Mouse (Mus musculus) limb, embryonic 14.5 days (tissue): ENCODE measurements around the gene Vdr. TPM values are rescaled to one million over a fixed set of nuclear protein-coding genes. Genes with fewer than 3 reads are reported as not detected.

Experiments used
- ATAC-seq: fragments of 200-750 bp; cut with Nextera tagmentation; 2 replicates; pipeline ENCODE4 v1.8.0; 2017; ENCODE audit warnings: low read depth, moderate number of reproducible peaks, moderate TSS enrichment; ENCODE audit not compliant: low FRiP score
- DNase-seq: peaks from one replicate; pipeline ENCODE4 v3.0.0-alpha.2; 2015; ENCODE audit warnings: low spot score
- H3K27ac ChIP-seq: fragments of 300-500 bp; sonication (generic); replicated peaks from 2 replicates; pipeline ENCODE4 v1.5.1; 2014; ENCODE audit warnings: low read depth, mild to moderate bottlenecking, low read length, moderate library complexity, mixed read lengths
- H3K27me3 ChIP-seq: fragments of 300-500 bp; sonication (generic); 2 replicates; pipeline ENCODE4 v1.6.1; 2014; ENCODE audit warnings: low read length, mixed read lengths; ENCODE audit not compliant: control insufficient read depth, insufficient read depth
- H3K36me3 ChIP-seq: fragments of 300-500 bp; sonication (generic); 2 replicates; pipeline ENCODE4 v1.6.1; 2014; ENCODE audit warnings: mild to moderate bottlenecking, low read length, moderate library complexity, mixed read lengths; ENCODE audit not compliant: control insufficient read depth, insufficient read depth
- H3K4me1 ChIP-seq: fragments of 300-500 bp; sonication (generic); 2 replicates; pipeline ENCODE4 v1.6.1; 2014; ENCODE audit warnings: antibody characterized with exemption, low read length, mixed read lengths; ENCODE audit not compliant: control insufficient read depth, insufficient read depth
- H3K4me2 ChIP-seq: fragments of 300-500 bp; sonication (generic); replicated peaks from 2 replicates; pipeline ENCODE4 v1.6.1; 2014; ENCODE audit warnings: low read depth, mild to moderate bottlenecking, low read length, moderate library complexity; ENCODE audit not compliant: severe bottlenecking
- H3K4me3 ChIP-seq: fragments of 300-500 bp; sonication (generic); replicated peaks from 2 replicates; pipeline ENCODE4 v1.5.1; 2014; ENCODE audit warnings: low read length
- H3K9ac ChIP-seq: fragments of 300-500 bp; sonication (generic); 2 replicates; pipeline ENCODE4 v1.6.1; 2014; ENCODE audit warnings: mild to moderate bottlenecking, low read depth, low read length, moderate library complexity; ENCODE audit not compliant: severe bottlenecking
- H3K9me3 ChIP-seq: fragments of 300-500 bp; sonication (generic); 2 replicates; pipeline ENCODE4 v1.6.1; 2016; ENCODE audit warnings: low read length; ENCODE audit not compliant: control insufficient read depth
- POLR2A ChIP-seq: fragments of 200-500 bp; IDR thresholded peaks from 2 replicates; pipeline ENCODE4 v1.8.0; 2012; ENCODE audit warnings: inconsistent platforms, mild to moderate bottlenecking, moderate library complexity, borderline replicate concordance; ENCODE audit not compliant: insufficient read depth, insufficient read length; ENCODE audit errors: extremely low read depth
- WGBS: fragments of 180-500 bp; shearing (Covaris S2); extraction: QIAGEN DNeasy Blood & Tissue Kit; methylation state at CpG from one replicate; pipeline ENCODE4 v1.1.7; 2014; 5-methylcytosine and 5-hydroxymethylcytosine counted together
- polyA plus RNA-seq, 2 experiments: library from polyadenylated mRNA; depleted of rRNA in 1 of 2; stranded (reverse) in 1 of 2; unstranded in 1 of 2; fragments of >200 nt; fragmentation: Nextera tagmentation in 1 of 2; extraction: Ambion mirVana in 1 of 2; gene quantifications; 2 replicates each; pipeline versions ENCODE4 v1.2.1 to v1.2.3; 2012 to 2014

Gene Vdr
- polyA plus RNA-seq, 2 experiments = 2.0 to 3.4 TPM

- Histone ChIP-seq H3K4me3 (no peak overlapping the region), H3K9ac (no peak overlapping the region), H3K27ac (no peak overlapping the region), H3K36me3 (no peaks in the 10 kb centered on the region), H3K4me2 (no peak overlapping the region), H3K9me3 (no peaks in the 10 kb centered on the region), H3K4me1 (no peaks in the 10 kb centered on the region), H3K27me3 (no peaks in the 10 kb centered on the region)
- ATAC-seq = no peak
- TF ChIP-seq POLR2A = no peak
- 79% methylated on average over 10 of the region's 10 CpGs for WGBS
- no peak for DNase-seq
Measured at GRCm38 (mm10) chr15:97887541-97888016, 22.9 kb downstream of the Vdr start.

- H3K27ac ChIP-seq = no peak overlapping the region
Measured at GRCm38 (mm10) chr15:97881423-97881822, 29.0 kb downstream of the Vdr start.

GRCm38 (mm10) chr15:97880441-97880840, 30.0 kb downstream of the Vdr start:
- Histone ChIP-seq H3K4me1 (peaks cover 6% of the 10 kb centered on the region; the same call in 1 of the 2 replicates), H3K36me3 (no peaks in the 10 kb centered on the region), H3K27ac (no peak overlapping the region), H3K9me3 (no peaks in the 10 kb centered on the region), H3K9ac (no peak overlapping the region), H3K4me3 (no peak overlapping the region), H3K4me2 (no peak overlapping the region), H3K27me3 (no peaks in the 10 kb centered on the region)
- DNase-seq (no peak), ATAC-seq (no peak)
- WGBS = 88% methylated on average over 9 of the region's 9 CpGs
- no peak for TF ChIP-seq POLR2A

More at GRCm38 (mm10) chr15:97881423-97881822, 29.0 kb downstream of the Vdr start:
- Histone ChIP-seq H3K4me2 (no peak overlapping the region), H3K9ac (no peak overlapping the region), H3K36me3 (no peaks in the 10 kb centered on the region), H3K27me3 (no peaks in the 10 kb centered on the region), H3K4me1 (peaks cover 6% of the 10 kb centered on the region; the same call in 1 of the 2 replicates), H3K9me3 (no peaks in the 10 kb centered on the region), H3K4me3 (no peak overlapping the region)
- ATAC-seq (no peak), DNase-seq (no peak)
- whole genome bisulfite sequencing = 87% methylated on average over 8 of the region's 8 CpGs
- TF ChIP-seq POLR2A = no peak

- Histone ChIP-seq H3K9me3 (no peaks in the 10 kb centered on the region), H3K4me3 (no peak overlapping the region), H3K27me3 (no peaks in the 10 kb centered on the region), H3K9ac (no peak overlapping the region), H3K27ac (no peak overlapping the region), H3K36me3 (no peaks in the 10 kb centered on the region), H3K4me2 (no peak overlapping the region), H3K4me1 (peaks cover 6% of the 10 kb centered on the region; the same call in 1 of the 2 replicates)
- ATAC-seq = no peak
- DNase-seq = no peak
- 56% methylated on average over 7 of the region's 7 CpGs for WGBS
- TF ChIP-seq POLR2A = no peak
Measured at GRCm38 (mm10) chr15:97878696-97879328, 31.6 kb downstream of the Vdr start.

GRCm38 (mm10) chr15:97875784-97876183, 34.6 kb downstream of the Vdr start:
- DNase-seq (no peak), ATAC-seq (no peak)
- no peak overlapping the region for H3K4me2 ChIP-seq
- no peak overlapping the region for H3K4me3 ChIP-seq
- no peaks in the 10 kb centered on the region for H3K9me3 ChIP-seq
- no peaks in the 10 kb centered on the region for H3K36me3 ChIP-seq
- H3K27me3 ChIP-seq = no peaks in the 10 kb centered on the region
- no peak for TF ChIP-seq POLR2A
- 71% methylated on average over 8 of the region's 8 CpGs for WGBS
- no peak overlapping the region for H3K27ac ChIP-seq
- H3K9ac ChIP-seq = no peak overlapping the region
- peaks cover 6% of the 10 kb centered on the region; the same call in 1 of the 2 replicates for H3K4me1 ChIP-seq
